Mouse (Mus musculus) gonadal fat pad, adult 2 months (tissue): Measurements from ENCODE around the gene Zfp992. TPM values are rescaled to one million over a fixed set of nuclear protein-coding genes. Genes with fewer than 3 reads are reported as not detected.
"Not testable (repeated sequence)": the region's sequence is repeated elsewhere in the genome, so short reads cannot be mapped to it uniquely, and the experiment has no call there.

Experiments
- DNase-seq: peaks from one replicate; pipeline ENCODE4 v3.0.0-alpha.2; 2012; ENCODE audit warnings: low read depth
- polyA plus RNA-seq: library from polyadenylated mRNA; depleted of rRNA; stranded (reverse); fragments of >200 nt; gene quantifications from 2 replicates; pipeline ENCODE4 v1.2.3, GENCODE M21; 2012; rRNA removed

The Zfp992 gene
- polyA plus RNA-seq, 1 experiment: 1.1 TPM

GRCm38 (mm10) chr4:146517150-146517549 is 68.3 kb downstream of the Zfp992 start:
- DNase-seq: not testable (repeated sequence)

Other genes with a start within 250 kb of the Zfp992 start
- 0.05 TPM in 1 of 2 replicates, not detected in the other for gene Zfp981, start 53.0 kb downstream of the Zfp992 start, polyA plus RNA-seq
- 2.5 and 5.7 TPM in 2 replicates for gene Zfp993, start 161.9 kb downstream of the Zfp992 start, polyA plus RNA-seq